Mouse (Mus musculus) liver (tissue): ENCODE results near the gene Pde4dip.
A peak's percentile ranks its signal among the peaks of the same experiment; 100 is the strongest.

Source experiments
- DNase-seq: peaks from one replicate; pipeline ENCODE4 v3.0.0-alpha.2; 2020; ENCODE audit warnings: mixed read lengths

Gene Pde4dip

DNA sequence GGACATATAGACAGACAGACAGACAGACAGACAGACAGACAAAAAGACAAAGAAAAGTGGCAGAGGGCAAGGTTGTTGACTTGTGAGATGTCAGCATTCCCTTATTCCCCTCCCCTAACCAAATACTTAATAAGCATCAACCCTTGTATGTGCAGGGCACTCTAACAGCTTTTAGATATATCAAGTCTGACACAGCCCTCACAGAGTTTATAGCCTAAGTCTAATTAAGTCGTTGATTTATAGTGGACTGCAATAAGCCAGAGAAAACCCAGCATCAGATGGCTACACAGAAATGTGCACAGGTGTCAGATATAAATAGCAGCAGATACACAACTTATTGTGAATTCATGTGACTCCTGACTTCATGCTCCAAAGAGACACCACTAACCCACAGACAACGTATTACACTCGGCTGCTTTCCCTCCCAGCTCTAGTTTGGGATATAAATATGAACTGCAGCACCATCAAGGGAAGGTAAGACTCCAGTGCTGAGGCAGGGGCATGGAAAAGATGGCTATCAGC lies 87.3 kb downstream of the Pde4dip start:
- DNase-seq, result no peak

- no peak for DNase-seq
These were observed 87.8 kb downstream of the Pde4dip start for GRCm38 (mm10) chr3:97800657-97801056.

DNA sequence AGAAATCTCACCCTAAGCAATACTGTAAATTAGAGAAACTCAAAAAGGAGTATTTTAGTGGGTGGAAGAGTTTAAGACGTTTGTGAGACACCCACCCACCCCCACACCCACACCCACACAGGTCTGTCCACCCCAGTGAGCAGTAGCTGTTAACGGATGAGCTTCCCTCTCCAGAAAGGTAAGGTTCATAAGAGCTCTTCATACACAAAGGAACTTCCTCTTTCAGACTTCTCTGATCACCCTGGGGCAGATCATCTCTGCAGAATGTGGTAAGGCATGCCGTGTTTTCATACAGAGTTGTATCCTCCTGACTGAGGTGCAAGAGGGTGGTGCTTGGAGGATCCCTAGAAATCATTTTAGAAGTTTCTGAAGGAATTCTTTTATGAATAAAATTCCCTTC lies 88.5 kb downstream of the Pde4dip start:
- DNase-seq, result no peak

GRCm38 (mm10) chr3:97799267-97799666 lies 89.2 kb downstream of the Pde4dip start:
- DNase-seq, result no peak

- DNase-seq, result no peak
These were observed 91.1 kb downstream of the Pde4dip start for GRCm38 (mm10) chr3:97797371-97797770.

GRCm38 (mm10) chr3:97793995-97794394 lies 94.5 kb downstream of the Pde4dip start:
- DNase-seq, result no peak

DNA sequence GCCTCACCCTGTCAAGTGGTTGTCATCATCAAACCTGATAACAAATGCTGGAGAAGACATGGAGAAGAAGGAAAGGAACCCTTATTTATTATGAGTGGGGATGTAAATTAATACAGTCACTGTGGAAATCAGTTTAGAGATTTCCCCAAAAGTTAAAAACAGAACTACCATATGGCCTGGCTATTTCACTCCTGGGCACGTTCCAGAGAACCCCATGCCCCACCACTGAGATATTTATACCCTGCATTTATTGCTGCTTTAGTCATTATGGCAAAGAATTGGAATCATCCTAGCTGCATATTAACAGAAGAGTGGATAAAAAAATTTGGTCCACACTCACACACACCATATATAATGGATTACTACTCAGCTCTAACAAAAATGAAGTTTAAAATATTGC lies 98.4 kb downstream of the Pde4dip start:
- DNase-seq, result no peak

- no peak for DNase-seq
These were observed 99.2 kb downstream of the Pde4dip start for GRCm38 (mm10) chr3:97789317-97789716.

GRCm38 (mm10) chr3:97776195-97776594 lies 112.3 kb downstream of the Pde4dip start:
- no peak for DNase-seq

DNA sequence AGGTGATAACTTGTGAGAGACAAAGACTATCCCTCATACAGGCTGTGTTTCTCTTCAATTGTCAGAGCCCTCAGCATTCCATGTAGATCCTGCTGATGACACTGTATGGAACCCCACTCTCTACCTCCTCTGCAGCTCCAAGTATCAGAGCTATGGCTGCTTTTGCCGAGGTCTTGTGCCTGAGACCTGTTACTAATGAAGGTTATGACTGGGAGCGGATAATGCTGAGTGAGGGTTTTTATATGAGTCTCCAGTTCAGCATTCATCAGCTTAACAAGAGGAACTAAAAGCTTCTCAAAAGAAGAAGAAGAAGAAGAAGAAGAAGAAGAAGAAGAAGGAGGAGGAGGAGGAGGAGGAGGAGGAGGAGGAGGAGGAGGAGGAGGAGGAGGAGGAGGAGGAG lies 112.8 kb downstream of the Pde4dip start:
- no peak for DNase-seq

GRCm38 (mm10) chr3:97774861-97775260 lies 113.6 kb downstream of the Pde4dip start:
- no peak for DNase-seq

DNA sequence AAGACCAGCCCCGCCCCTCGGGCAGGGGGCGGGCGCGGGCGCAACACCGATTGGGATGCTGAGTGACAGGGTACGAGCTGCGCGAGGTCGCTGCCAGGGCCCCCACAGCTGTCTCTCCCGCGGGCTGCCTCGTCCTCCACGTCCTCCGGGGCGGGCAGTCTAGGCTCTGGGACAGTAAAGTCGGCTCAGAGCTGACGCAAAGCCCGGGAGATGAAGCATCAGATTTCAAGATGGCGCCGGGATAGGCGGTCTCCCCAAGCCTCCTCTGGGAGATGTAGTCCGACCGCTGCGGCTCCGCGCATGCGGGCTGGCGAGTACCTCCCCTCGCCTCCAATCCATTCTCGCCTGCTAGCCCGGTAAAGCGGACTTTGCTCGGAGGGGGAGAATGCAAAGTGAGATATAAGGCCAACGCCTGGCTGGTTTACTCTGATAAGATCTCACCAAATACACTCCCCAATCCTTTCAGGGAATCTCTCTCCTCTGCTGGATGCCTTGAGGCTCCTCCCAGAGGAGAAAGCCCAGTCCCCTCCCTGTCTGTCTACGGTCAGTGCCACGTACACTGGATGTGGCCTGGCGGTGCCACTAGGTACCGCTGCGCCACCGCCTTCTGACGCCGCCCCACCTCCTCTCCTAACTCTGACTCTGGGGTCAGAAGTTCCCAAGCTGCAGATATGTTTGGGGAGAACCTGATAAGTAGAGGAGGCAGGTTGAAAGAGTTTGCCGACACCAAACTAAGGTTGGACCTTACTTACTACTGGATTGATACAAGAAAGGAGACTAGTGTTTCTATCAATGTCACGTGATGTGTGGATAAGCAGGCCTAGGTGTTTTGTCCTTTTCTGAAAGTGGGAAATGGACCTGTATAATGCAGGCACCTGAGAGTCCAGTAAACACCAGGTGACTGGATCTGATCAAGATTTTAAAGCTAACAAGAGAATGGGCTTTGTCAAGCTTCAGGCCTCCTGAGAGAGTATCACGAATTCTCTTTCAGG lies 120.4 kb downstream of the Pde4dip start:
- DNase-seq, result peak; percentile 85

DNA sequence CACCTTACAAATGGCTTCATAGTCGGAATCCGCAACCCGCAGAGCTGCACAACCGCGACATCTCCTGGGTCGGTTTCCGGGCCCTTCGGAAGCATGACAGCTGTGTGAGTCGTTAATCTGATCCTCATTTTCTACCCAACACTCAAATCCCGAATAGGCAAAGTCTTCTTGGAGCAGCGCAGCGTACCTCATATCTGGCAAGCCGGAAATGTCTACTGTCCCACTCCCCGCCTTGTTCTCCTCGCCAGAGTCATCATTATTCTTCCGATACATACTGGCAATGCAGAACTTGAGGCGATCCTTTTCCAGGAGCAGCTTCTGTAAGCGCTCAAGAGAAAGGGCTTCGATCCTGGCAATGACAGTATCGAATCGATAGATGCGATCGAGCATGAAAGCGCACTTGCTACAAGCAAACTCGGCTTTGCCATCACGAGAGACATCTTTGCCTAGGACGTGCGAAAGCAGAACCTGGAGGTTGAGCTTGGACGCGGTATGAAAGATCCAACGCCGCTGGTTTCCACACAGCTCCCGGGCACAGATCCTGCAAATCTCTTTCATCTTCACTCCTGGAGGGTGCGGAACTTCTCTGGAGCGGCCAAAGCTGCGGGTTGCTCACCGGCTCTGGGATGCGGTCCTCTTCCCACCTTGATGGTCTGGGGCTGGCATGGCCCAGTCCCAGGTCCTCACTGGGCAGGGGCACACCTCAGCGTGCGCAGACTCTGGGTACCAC lies 121.3 kb downstream of the Pde4dip start:
- no peak for DNase-seq

DNA sequence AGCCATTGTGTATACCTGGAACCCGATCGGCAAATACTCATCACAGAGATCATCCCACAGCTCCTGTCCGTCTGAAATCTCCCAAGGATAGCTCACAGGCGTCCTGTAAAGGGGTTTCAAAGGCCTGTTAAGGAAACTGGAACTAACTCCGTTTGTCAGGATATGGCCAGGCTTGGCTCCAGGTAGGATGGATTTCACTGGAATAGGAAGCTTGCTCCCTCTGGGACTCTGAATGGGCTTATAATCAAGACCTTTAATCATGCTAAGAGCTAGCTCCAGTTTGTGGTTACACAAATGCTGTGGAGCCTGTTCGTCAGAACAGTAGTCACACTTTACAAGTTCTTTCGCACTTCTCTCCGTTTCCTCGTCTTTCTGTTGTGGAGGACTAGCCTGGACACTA lies 122.0 kb downstream of the Pde4dip start:
- no peak for DNase-seq

- no peak for DNase-seq
These were observed 124.4 kb downstream of the Pde4dip start for GRCm38 (mm10) chr3:97764152-97764551.

- no peak for DNase-seq
These were observed 126.6 kb downstream of the Pde4dip start for GRCm38 (mm10) chr3:97761951-97762350.

- no peak for DNase-seq
These were observed 127.3 kb downstream of the Pde4dip start for GRCm38 (mm10) chr3:97761168-97761567.

- no peak for DNase-seq
These were observed 128.7 kb downstream of the Pde4dip start for GRCm38 (mm10) chr3:97759846-97760245.

DNA sequence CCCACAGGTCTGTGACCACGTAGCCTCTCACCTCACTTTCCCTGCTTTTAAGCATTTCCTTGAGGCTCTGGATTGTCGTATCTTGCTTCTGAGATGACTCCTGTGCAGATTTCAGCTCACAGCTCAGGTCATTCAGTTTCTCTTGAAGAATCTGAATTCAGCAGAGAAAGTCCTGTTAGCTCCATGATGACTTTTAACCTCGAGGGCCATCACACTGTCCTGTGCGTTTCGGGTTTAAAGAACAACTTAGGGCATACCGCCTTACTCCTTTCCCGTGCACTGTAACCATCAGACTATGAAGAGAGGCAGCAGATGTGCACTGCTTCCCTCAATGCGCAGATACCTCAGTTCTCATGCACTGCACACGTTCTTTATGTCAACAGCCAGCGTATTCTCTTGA lies 131.0 kb downstream of the Pde4dip start:
- no peak for DNase-seq

DNA sequence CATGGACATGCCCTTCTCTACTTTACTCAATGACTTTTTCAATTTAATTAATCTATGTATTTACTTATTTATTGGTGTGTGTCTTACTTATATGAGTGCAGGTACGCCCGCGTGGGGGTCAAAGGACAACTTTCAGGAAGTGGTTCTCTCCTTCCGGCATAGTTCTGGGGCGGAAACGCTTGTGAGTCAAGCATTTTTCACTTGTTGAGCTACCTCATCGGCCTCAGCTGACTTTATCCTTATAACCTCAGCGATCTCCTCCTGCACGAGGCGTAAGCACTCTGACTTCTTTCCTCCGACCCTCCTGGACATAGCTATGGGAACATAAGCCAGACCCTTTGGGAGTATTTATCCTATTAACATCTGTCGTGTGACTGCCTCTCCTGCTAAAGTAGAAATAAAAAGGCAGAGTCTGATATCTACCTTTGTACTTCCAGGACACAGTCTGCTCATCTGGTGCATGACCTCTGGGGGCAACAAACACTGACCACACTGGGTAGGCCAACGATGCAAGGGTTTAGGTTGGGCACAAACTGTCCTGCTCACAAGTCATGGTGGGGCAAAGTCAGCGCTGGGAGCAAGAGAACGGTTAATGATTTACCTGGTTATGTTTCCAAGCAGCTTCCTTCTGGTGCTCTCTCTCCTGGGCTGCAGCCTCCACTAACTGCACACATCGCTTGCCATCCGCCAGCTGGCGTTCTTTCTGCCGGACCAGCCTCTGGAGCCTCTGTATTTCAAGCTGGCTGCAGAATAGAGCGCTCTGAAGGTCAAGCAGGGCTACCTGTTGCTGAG lies 132.0 kb downstream of the Pde4dip start:
- peak; percentile 39 for DNase-seq

DNA sequence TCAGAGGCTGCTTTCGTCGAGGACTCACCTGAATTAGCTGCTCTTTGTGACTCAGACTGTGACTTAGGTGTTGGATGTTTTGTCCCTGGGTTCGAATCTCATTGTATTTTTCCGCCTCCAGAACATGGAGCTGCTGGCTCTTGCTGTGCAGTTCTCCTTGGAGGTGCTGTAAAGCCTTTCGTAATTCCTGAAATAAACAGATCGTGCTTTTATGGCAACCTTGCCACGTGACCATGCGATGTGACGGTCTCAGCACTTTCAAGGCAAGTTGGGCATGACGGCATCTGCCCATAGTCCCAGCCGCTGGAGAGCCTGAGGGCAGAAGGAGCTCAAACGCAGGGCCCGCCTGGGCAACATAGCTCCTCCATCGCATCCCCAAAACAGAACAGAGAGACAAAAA lies 133.1 kb downstream of the Pde4dip start:
- DNase-seq, result no peak

DNA sequence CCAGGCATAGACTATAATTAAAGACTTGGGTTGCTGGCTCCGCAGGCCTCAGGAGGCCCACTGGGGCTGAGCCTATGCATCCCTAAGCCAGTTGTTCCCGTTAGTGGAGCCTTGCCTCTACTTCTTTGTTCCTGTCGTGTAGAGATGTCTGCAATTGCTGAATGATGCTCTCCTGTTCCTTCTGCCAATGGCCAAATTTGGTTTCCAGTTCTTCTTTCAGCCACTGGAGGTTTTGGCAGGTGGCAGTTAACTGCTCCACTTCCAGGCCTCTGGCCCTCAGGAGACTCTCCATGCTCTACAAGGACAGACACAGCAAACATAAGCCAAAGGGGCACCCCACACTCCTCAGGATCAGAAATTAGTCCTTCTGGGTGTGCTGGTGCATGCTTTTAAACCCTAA lies 135.6 kb downstream of the Pde4dip start:
- no peak for DNase-seq

DNA sequence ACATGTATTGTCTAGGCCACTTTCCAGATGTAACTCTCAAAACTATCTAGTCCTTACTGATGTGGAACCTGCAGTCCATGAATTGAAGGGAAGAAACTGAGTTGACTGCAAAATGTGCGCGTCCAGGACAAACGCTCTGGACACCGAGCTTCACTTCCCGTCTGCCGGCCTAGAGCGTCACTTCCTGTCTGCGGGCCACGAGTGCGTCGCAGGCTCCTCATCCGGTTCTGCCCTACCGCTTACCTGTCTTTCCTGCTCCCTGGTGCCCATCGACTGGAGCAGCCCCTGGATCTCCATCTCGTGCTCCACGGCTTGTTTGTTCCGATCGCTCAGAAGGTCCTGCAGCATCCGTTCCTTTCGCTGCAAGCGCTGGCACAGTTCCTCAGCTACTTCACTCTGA lies 136.9 kb downstream of the Pde4dip start:
- DNase-seq, result no peak
